Mouse (Mus musculus): ENCODE results near the gene Mapk8ip3. TPM values are rescaled to one million over a fixed set of nuclear protein-coding genes. Genes with fewer than 3 reads are reported as not detected.
"Not testable (repeated sequence)": the region's sequence is repeated elsewhere in the genome, so short reads cannot be mapped to it uniquely, and the experiment has no call there.

The Mapk8ip3 gene
- 100 to 1,000 TPM; 384 to 435 (median 406) TPM for total RNA-seq (2022)

GRCm38 (mm10) chr17:24936259-24937237 lies at the start of gene Mapk8ip3:
Gene Mapk8ip3, minus strand, starts transcription at chr17:24936977.
- DNase-seq (ENCODE audit: low spot score in 2 of 2): peak; percentile 91 to 95

- DNase-seq (ENCODE audit: low spot score in 2 of 2): no peak
Observed at GRCm38 (mm10) chr17:24960852-24961715, 24.3 kb upstream of the Mapk8ip3 start.

GRCm38 (mm10) chr17:24960135-24960851 lies 23.5 kb upstream of the Mapk8ip3 start, which contains the start of gene Jpt2:
Gene Jpt2, minus strand, starts transcription at chr17:24960689.
- peak; percentile 96 to 97 for DNase-seq (ENCODE audit: low spot score in 2 of 2)

GRCm38 (mm10) chr17:24959371-24959770 lies 22.6 kb upstream of the Mapk8ip3 start:
- no peak for DNase-seq (ENCODE audit: low spot score in 2 of 2)

GRCm38 (mm10) chr17:24953291-24953690 lies 16.5 kb upstream of the Mapk8ip3 start:
- no peak for DNase-seq (ENCODE audit: low spot score in 2 of 2)

- DNase-seq (ENCODE audit: low spot score in 2 of 2): no peak
Observed at GRCm38 (mm10) chr17:24950671-24951070, 13.9 kb upstream of the Mapk8ip3 start.

- DNase-seq (ENCODE audit: low spot score in 2 of 2): no peak
Observed at GRCm38 (mm10) chr17:24948204-24948603, 11.4 kb upstream of the Mapk8ip3 start.

- not testable (repeated sequence) for DNase-seq (ENCODE audit: low spot score in 2 of 2)
Observed at GRCm38 (mm10) chr17:24943589-24943988, 6.8 kb upstream of the Mapk8ip3 start.

- peak in 1 of 2 experiments; percentile 14 for DNase-seq (ENCODE audit: low spot score in 2 of 2)
Observed at GRCm38 (mm10) chr17:24943036-24943435, 6.3 kb upstream of the Mapk8ip3 start.

- peak in 1 of 2 experiments; percentile 34 for DNase-seq (ENCODE audit: low spot score in 2 of 2)
Observed at GRCm38 (mm10) chr17:24942453-24942852, 5.7 kb upstream of the Mapk8ip3 start.

GRCm38 (mm10) chr17:24937266-24937665 lies 489 bp upstream of the Mapk8ip3 start:
- DNase-seq (ENCODE audit: low spot score in 2 of 2): no peak

- DNase-seq (ENCODE audit: low spot score in 2 of 2): no peak
Observed at GRCm38 (mm10) chr17:24935666-24936065, 1.1 kb downstream of the Mapk8ip3 start.

GRCm38 (mm10) chr17:24934926-24935325 lies 1.9 kb downstream of the Mapk8ip3 start:
- no peak for DNase-seq (ENCODE audit: low spot score in 2 of 2)

- no peak for DNase-seq (ENCODE audit: low spot score in 2 of 2)
Observed at GRCm38 (mm10) chr17:24933163-24933562, 3.6 kb downstream of the Mapk8ip3 start.

- no peak for DNase-seq (ENCODE audit: low spot score in 2 of 2)
Observed at GRCm38 (mm10) chr17:24932431-24932830, 4.3 kb downstream of the Mapk8ip3 start.

- no peak for DNase-seq (ENCODE audit: low spot score in 2 of 2)
Observed at GRCm38 (mm10) chr17:24929506-24929905, 7.3 kb downstream of the Mapk8ip3 start.

GRCm38 (mm10) chr17:24923246-24923645 lies 13.5 kb downstream of the Mapk8ip3 start:
- no peak for DNase-seq (ENCODE audit: low spot score in 2 of 2)

- DNase-seq (ENCODE audit: low spot score in 2 of 2): no peak
Observed at GRCm38 (mm10) chr17:24913984-24914383, 22.8 kb downstream of the Mapk8ip3 start.

GRCm38 (mm10) chr17:24907591-24907990 lies 29.2 kb downstream of the Mapk8ip3 start:
- no peak for DNase-seq (ENCODE audit: low spot score in 2 of 2)

- no peak for DNase-seq (ENCODE audit: low spot score in 2 of 2)
Observed at GRCm38 (mm10) chr17:24903767-24904166, 33.0 kb downstream of the Mapk8ip3 start.

All from layer of hippocampus, adult 8-10 months (tissue).